Mouse (Mus musculus): ENCODE measurements around the gene Gm10203.
"Not testable (repeated sequence)": the region's sequence is repeated elsewhere in the genome, so short reads cannot be mapped to it uniquely, and the experiment has no call there.

Gm10203 gene

DNA sequence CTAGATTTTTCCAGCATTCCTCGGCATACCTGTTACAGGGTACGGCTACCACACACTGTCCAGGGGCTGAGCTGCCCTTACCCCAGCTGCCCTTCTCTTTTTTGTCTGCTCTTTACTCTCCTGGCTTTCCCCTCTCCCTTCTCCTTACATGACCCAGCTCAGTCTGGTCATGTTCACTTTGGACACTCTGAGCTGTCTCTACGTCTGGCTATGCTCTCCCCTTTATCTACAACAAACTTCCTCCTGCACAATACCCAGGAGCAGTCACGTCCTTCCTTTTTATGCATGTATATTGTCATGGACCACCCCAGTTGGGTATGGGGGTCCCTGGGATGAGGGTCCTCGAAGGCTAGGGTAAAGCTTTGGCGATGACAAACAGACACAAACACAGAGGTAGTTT lies 5.7 kb downstream of the Gm10203 start:
- DNase-seq = no peak

DNA sequence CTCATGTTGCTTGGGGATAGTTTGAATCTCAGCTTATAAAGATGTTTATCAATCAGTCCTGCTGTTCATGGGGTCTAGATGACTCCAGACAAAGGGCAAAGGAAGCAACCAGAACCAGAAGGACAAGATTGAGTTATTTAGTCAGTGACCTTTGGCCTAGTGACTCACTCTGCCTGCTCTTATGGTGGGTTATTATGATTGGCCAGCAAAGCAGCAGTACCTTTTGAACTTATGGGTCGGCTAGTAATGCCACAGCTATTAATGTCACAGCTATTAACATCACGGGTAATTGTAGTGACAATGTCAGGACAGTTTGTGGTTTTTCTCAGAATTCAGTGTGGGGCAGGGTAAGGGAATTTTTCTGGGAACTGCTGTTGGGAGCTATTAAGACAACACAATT lies 8.0 kb downstream of the Gm10203 start:
- no peak for DNase-seq

GRCm38 (mm10) chr6:149139011-149139410 lies 9.0 kb downstream of the Gm10203 start:
- DNase-seq = no peak

GRCm38 (mm10) chr6:149139471-149139870 lies 9.5 kb downstream of the Gm10203 start, which contains the start of gene Etfbkmt:
TSS of gene Etfbkmt (plus strand) at chr6:149139849.
- no peak for DNase-seq

DNA sequence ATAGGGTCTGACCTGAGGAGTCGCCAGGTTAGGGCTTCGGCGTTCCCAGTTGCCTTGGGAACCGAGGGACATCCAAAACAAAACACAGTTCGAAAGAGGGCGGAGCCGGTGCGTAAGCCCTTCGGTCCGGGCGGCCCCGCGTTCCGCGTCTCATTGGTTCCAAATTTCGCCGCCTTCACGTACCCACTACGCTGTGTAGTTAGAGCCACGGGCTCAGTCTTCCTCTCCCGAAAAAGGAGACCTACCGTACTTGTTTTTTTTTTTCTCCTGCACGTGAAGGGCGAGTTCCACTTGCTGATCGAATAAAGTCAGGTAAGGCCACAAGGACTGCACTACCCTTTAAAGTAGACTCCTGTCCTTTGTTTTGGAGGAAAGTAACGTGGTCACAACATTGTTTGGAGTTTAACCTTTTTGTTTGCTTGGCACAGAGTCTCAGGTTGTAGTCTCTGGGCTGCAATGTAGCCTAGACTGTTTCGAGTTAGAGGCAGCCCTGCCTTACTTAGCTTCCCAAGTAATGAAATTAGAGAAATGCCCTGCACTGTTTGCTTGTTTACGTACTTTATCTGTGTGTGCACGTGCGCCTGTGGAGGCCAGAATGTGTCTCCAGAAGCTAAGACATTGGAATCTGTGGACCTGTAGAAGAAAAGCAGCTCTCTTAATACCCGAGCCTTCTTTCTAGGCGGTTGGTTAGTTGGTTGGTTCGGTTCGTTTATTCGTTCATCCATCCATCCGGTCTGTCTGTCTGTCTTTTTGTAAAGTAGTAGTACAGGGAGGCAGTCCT lies 11.6 kb downstream of the Gm10203 start:
- DNase-seq = peak; percentile 74

- no peak for DNase-seq
Measured at GRCm38 (mm10) chr6:149145143-149145542, 15.2 kb downstream of the Gm10203 start.

GRCm38 (mm10) chr6:149148436-149149229 lies 18.7 kb downstream of the Gm10203 start:
- no peak for DNase-seq

DNA sequence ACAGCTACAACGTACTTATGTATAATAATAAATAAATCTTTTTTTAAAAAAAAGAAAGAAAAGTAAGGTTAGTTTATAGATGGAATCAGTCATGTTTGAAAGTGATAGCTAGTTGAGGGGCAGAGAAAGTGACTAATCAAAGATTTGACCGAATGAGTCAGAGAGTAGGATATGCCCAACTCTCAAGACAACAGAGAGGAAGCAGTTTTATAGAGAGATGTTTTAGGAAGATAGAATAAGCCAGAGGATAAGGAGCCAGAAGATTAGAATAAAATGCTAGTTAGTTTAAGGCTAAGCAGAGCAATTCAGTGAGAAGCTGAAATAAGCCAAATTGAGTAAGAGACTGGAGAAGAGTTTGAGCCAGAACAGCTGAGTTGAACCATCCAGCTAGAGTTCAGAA lies 22.1 kb downstream of the Gm10203 start:
- DNase-seq = no peak

GRCm38 (mm10) chr6:149153473-149154115 lies 23.6 kb downstream of the Gm10203 start:
- DNase-seq = no peak

DNA sequence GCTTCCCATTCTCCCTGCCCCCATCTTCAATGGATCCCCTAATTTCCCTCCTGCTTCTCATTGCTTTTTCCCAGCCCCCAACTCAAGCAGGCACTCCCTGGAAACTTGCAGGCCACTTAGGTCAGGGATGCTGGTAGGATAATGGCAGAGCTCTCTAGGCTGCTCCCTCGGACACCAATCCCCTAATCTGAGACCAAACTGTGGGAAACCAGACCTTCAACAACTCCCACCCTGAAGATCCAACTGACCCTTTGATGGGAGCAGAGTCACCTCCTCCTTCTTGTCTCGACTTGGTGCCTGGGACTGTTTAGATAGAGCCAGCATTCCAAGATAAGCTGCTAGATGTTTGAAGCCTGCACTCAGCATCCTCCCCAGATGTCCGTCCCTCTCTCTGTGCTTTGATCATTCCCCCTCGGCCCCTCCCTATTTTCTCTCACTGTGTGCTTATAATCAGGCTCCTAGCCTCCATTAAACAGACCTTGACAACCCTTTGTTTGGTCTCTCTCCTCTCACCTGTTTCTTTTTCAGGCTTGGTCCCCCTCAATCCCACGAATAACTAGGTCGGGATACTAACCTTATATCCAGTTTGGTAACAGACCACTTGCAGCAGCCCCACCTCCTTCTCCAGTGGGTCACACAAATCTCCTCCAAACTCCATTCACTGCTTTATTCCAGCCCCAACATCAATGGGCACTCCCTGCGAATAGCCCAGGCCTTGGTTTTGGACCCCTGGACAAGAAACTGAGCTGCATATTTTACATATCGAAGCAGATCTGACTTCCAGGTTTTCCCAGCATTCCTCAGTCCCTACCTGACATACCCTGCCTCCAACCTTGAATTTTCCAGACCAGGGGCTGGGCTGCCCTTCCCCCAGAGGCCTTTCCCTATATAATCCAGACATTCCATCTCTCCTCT lies 24.4 kb downstream of the Gm10203 start:
- DNase-seq = no peak

DNA sequence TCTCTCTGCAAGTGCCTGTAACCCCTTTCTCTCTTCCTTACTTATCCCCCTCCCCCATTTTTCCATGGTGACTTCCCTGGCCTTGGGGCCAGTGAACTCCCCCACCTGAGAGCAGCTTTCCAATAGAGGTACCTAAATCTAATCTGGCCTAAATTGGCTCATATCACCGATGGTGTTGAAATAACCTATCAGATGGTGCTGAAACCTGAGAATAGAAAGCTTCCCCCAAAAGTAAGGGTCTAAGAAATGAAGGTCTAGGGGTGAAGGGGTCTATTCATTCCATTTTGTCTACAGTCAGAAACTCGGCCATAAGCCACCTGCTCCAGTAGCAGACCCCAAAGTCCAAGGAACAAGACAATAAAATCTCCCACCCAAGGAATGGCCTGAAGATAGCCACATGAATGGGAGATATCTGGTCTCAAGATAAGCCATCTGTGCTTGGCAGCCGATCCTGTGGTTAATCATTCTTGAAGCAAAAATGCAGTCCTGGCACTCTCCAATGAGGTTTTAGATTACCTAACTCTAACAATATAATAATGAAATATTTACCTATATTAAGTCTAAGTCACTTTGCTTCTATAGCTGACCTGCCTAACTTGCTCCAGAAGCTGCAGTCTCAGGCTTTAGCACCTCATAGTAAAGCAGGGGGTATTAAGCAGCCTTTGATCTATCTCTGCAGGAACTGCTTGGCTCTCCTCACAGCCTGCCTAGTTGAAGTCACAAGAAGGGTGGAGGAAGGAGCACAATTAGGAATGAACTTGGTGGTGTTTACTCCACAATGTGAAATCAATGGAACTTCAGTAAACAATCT lies 25.3 kb downstream of the Gm10203 start:
- no peak for DNase-seq

DNA sequence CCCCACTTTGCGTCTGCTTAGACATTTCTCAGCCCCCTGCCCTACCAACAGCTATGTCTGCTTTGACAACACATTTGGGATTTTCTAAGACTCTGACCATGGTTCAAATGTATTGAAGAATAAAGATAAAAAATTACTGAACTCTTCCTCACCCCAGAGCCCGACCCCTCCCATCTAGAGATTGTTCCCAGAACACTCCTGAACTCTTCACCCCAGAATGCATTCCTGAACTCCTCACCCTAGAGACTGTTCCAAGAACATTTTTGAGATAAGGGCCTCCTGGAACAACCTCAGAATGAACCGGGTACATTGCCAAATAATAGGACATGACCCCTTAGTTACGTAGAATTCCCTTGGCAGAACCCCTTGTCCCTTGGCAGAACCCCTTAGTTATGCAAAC lies 37.1 kb downstream of the Gm10203 start:
- not testable (repeated sequence) for DNase-seq

- DNase-seq = no peak
Measured at GRCm38 (mm10) chr6:149167672-149168071, 37.7 kb downstream of the Gm10203 start.

DNA sequence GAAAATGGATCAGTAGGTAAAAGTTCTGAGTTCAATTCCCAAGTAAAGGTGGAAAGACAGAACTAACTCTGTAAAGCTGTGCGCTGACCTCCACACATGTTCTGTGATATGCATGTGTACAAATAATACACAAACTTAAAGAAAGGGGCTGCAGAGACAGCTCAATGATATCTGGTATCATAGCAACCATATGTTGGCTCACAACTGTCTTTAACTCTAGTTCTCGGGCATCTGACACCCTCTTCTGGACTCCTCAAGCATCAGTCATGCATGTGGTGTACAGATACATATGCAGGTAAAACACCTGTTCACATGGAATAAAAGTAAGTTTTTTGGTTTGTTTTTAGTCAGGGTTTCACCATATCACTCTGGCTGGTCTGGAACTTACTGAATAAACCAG lies 38.5 kb downstream of the Gm10203 start:
- DNase-seq = no peak

DNA sequence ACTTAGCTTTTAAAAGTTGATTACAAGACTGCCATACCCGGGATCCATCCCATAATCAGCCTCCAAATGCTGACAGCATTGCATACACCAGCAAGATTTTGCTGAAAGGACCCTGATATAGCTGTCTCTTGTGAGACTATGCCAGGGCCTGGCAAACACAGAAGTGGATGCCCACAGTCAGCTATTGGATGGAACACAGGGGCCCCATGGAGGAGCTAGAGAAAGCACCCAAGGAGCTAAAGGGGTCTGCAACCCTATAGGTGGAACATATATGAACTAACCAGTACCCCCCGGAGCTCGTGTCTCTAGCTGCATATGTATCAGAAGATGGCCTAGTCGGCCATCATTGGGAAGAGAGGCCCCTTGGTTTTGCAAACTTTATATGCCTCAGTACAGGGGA lies 40.0 kb downstream of the Gm10203 start:
- not testable (repeated sequence) for DNase-seq

DNA sequence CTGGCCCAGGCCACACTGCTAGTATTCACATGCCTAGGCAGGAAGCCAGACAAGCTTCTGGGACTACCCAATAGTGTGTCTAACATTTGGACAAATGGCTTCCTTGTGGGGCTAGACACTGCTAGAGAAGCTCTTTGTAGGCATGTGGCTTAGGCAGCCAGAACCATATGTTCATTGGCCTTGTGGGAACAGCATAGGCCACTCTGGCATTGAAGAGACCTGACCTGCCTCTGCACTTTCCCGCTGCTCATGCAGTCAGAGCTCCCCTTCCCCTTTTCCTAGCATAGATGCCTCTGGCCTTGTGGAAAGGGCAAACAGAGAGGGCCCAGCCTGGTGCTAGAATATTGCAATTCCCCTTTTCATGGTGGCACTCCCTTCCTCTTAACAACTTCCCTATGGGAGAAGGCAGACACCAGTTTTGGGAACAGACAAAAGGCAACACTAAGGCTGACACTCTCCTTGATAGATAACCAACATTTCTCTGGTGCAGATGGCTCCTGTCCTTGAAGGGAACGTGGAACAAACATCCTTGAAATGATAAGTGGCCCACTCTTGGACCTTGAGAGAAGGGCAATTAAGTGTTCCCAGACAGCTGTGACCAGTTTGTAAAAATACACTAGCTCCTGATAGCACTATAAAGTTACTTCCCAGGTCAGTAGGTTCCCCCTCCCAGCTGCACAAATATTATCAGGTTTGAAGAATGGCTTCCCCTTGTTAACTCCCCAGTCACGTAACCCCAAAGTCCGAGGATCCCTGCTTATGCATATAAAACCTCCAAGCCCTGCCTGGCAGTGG lies 44.1 kb downstream of the Gm10203 start:
- no peak for DNase-seq

DNA sequence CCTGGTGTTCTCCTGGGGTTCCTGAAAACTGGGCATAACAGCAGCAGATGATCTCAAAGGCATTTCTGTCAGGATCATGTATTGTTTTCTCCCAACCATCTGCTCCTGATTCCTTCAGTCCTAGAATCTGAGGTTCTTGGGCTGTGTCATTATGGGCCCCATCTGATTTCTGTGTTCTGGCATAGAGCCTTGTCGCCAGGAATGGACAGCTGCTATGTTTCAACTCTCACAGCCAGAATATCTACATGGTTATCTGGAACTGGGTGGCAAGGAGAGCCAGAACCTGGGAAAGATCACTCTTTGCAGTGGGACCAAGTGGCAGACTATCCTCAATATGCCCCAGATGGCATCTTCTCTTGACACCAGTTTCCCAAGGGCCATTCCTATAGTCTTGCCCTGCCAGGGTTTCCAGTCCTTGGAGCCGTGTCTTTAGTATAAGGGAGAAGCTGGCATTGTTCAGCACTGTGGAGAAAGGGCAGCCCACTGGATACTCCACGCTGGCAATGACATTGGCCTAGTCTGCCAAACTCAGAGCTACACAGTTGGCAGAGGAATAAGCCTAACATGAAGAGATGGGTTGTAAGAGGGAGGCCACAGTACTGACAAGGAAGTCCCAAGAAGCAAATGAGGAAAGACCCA lies 45.1 kb downstream of the Gm10203 start:
- DNase-seq = no peak

DNA sequence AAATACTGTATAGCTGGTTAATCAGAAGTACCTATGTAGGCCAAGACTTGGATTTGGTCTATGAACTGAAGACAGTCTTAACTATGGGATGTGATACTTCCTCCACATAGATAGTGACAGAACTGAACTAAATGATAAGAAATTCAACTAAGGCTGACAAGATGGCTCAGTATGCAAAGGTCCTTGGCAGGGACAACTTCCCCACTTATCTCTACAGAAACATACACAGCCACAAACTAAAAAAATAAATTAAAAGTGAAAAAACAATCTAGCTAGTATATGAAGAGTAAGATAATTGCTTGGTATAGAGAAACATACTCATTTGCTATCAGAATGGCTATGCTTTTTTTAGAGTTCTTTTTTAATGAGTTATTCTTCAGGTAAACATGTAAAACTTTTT lies 49.1 kb downstream of the Gm10203 start:
- no peak for DNase-seq

All from right cerebral cortex, postnatal 4 days (tissue).